Mouse (Mus musculus) limb, embryonic 11.5 days (tissue): ENCODE results near the gene Nipal4. TPM values are rescaled to one million over a fixed set of nuclear protein-coding genes. Genes with fewer than 3 reads are reported as not detected.
"Not testable (repeated sequence)": the region's sequence is repeated elsewhere in the genome, so short reads cannot be mapped to it uniquely, and the experiment has no call there.

ENCODE experiments used
- ATAC-seq: fragments of 200-750 bp; cut with Nextera tagmentation; 2 replicates; pipeline ENCODE4 v1.8.0; 2017; ENCODE audit warnings: low read depth; ENCODE audit not compliant: insufficient number of reproducible peaks, low FRiP score, low TSS enrichment
- DNase-seq: peaks from one replicate; pipeline ENCODE4 v3.0.0-alpha.2; 2015; ENCODE audit warnings: low spot score
- H3K27ac ChIP-seq: fragments of 300-500 bp; sonication (generic); replicated peaks from 2 replicates; pipeline ENCODE4 v1.5.1; 2014; ENCODE audit warnings: low read depth, mild to moderate bottlenecking, low read length
- H3K27me3 ChIP-seq: fragments of 300-500 bp; sonication (generic); 2 replicates; pipeline ENCODE4 v1.6.1; 2014; ENCODE audit warnings: mild to moderate bottlenecking, low read length, mixed read lengths; ENCODE audit not compliant: control insufficient read depth, insufficient read depth
- H3K36me3 ChIP-seq: fragments of 300-500 bp; sonication (generic); 2 replicates; pipeline ENCODE4 v1.6.1; 2014; ENCODE audit warnings: mild to moderate bottlenecking, low read length, moderate library complexity, mixed read lengths; ENCODE audit not compliant: control insufficient read depth, insufficient read depth
- H3K4me1 ChIP-seq: fragments of 300-500 bp; sonication (generic); 2 replicates; pipeline ENCODE4 v1.6.1; 2014; ENCODE audit warnings: low read length, mixed read lengths; ENCODE audit not compliant: control insufficient read depth, insufficient read depth
- H3K4me2 ChIP-seq: fragments of 300-500 bp; sonication (generic); 2 replicates; pipeline ENCODE4 v1.6.1; 2014; ENCODE audit warnings: low read depth, mild to moderate bottlenecking, moderate library complexity; ENCODE audit not compliant: severe bottlenecking
- H3K4me3 ChIP-seq: fragments of 300-500 bp; sonication (generic); 2 replicates; pipeline ENCODE4 v1.5.1; 2014; ENCODE audit warnings: low read depth, low read length
- H3K9ac ChIP-seq: fragments of 300-500 bp; sonication (generic); 2 replicates; pipeline ENCODE4 v1.6.1; 2014; ENCODE audit warnings: mild to moderate bottlenecking, low read length
- H3K9me3 ChIP-seq: fragments of 300-500 bp; sonication (generic); 2 replicates; pipeline ENCODE4 v1.6.1; 2016; ENCODE audit warnings: low read length; ENCODE audit not compliant: control insufficient read depth
- WGBS: fragments of 180-500 bp; shearing (Covaris S2); extraction: QIAGEN DNeasy Blood & Tissue Kit; methylation state at CpG from one replicate; pipeline ENCODE4 v1.1.7; 2014; 5-methylcytosine and 5-hydroxymethylcytosine counted together
- polyA plus RNA-seq: library from polyadenylated mRNA; unstranded; fragments of >200 nt; fragmentation: Nextera tagmentation; extraction: Ambion mirVana; gene quantifications from 2 replicates; pipeline ENCODE4 v1.2.1, GENCODE M21; 2014

Nipal4 gene
- polyA plus RNA-seq, 1 experiment from 2014 or later, result 0.71 TPM

GRCm38 (mm10) chr11:46202547-46202887, 36.2 kb upstream of the Nipal4 start:
- Histone ChIP-seq H3K36me3 (peaks cover 3% of the 10 kb centered on the region; the same call in 1 of the 2 replicates), H3K27ac (no peak overlapping the region), H3K4me2 (no peak overlapping the region), H3K9me3 (no peaks in the 10 kb centered on the region), H3K4me3 (no peak overlapping the region), H3K27me3 (no peaks in the 10 kb centered on the region), H3K9ac (no peak overlapping the region), H3K4me1 (peaks cover 4% of the 10 kb centered on the region)
- WGBS, result 63% methylated on average over 10 of the region's 10 CpGs
- DNase-seq (no peak), ATAC-seq (no peak)

- no peaks in the 10 kb centered on the region for H3K27me3 ChIP-seq
- no peak overlapping the region for H3K27ac ChIP-seq
- DNase-seq (peak; percentile 47), ATAC-seq (no peak)
- H3K4me1 ChIP-seq, result peaks cover 4% of the 10 kb centered on the region
- WGBS, result 43% methylated on average over 20 of the region's 20 CpGs
- no peak overlapping the region for H3K4me3 ChIP-seq
- H3K4me2 ChIP-seq, result no peak overlapping the region
- H3K9ac ChIP-seq, result no peak overlapping the region
- H3K36me3 ChIP-seq, result peaks cover 3% of the 10 kb centered on the region; the same call in 1 of the 2 replicates
- H3K9me3 ChIP-seq, result no peaks in the 10 kb centered on the region
Observed at GRCm38 (mm10) chr11:46201636-46202546, 35.6 kb upstream of the Nipal4 start.

GRCm38 (mm10) chr11:46200664-46201063, 34.4 kb upstream of the Nipal4 start:
- H3K36me3 ChIP-seq, result peaks cover 3% of the 10 kb centered on the region; the same call in 1 of the 2 replicates

GRCm38 (mm10) chr11:46194175-46194574, 27.9 kb upstream of the Nipal4 start:
- DNase-seq, result no peak

More at GRCm38 (mm10) chr11:46200664-46201063, 34.4 kb upstream of the Nipal4 start:
- Histone ChIP-seq H3K9ac (no peak overlapping the region), H3K4me3 (no peak overlapping the region), H3K4me2 (no peak overlapping the region), H3K27ac (no peak overlapping the region), H3K4me1 (peaks cover 4% of the 10 kb centered on the region), H3K27me3 (no peaks in the 10 kb centered on the region), H3K9me3 (no peaks in the 10 kb centered on the region)
- no peak for ATAC-seq
- WGBS, result 93% methylated on average over 11 of the region's 11 CpGs
- DNase-seq, result no peak

GRCm38 (mm10) chr11:46188283-46188682, 22.0 kb upstream of the Nipal4 start:
- H3K27me3 ChIP-seq, result no peaks in the 10 kb centered on the region
- no peak for ATAC-seq
- no peaks in the 10 kb centered on the region for H3K36me3 ChIP-seq
- H3K9me3 ChIP-seq, result no peaks in the 10 kb centered on the region
- 75% methylated on average over 2 of the region's 2 CpGs for WGBS
- H3K4me2 ChIP-seq, result no peak overlapping the region
- no peak for DNase-seq
- H3K4me3 ChIP-seq, result no peak overlapping the region
- no peak overlapping the region for H3K27ac ChIP-seq
- H3K9ac ChIP-seq, result no peak overlapping the region
- H3K4me1 ChIP-seq, result peaks cover 3% of the 10 kb centered on the region; the same call in 1 of the 2 replicates

More at GRCm38 (mm10) chr11:46194175-46194574, 27.9 kb upstream of the Nipal4 start:
- Histone ChIP-seq H3K9ac (no peak overlapping the region), H3K4me3 (no peak overlapping the region), H3K27ac (no peak overlapping the region), H3K4me1 (no peaks in the 10 kb centered on the region), H3K4me2 (no peak overlapping the region), H3K9me3 (no peaks in the 10 kb centered on the region), H3K27me3 (no peaks in the 10 kb centered on the region), H3K36me3 (peaks cover 3% of the 10 kb centered on the region; the same call in 1 of the 2 replicates)
- no peak for ATAC-seq
- 60% methylated on average over 4 of the region's 4 CpGs for WGBS

- Histone ChIP-seq H3K4me1 (peaks cover 3% of the 10 kb centered on the region; the same call in 1 of the 2 replicates), H3K36me3 (no peaks in the 10 kb centered on the region), H3K9me3 (no peaks in the 10 kb centered on the region), H3K9ac (no peak overlapping the region), H3K27me3 (no peaks in the 10 kb centered on the region), H3K4me2 (no peak overlapping the region), H3K4me3 (no peak overlapping the region), H3K27ac (0 out of 2 replicates have a peak overlapping the region, but pooled peaks have one; percentile 8)
- WGBS, result 12% methylated on average over 4 of the region's 4 CpGs
- no peak for ATAC-seq
- DNase-seq, result peak; percentile 37
Observed at GRCm38 (mm10) chr11:46185486-46185885, 19.2 kb upstream of the Nipal4 start.

- DNase-seq (no peak), ATAC-seq (no peak)
- 85% methylated on average over 3 of the region's 3 CpGs for WGBS
- H3K4me2 ChIP-seq, result no peak overlapping the region
- H3K9ac ChIP-seq, result no peak overlapping the region
- no peak overlapping the region for H3K4me3 ChIP-seq
- H3K36me3 ChIP-seq, result no peaks in the 10 kb centered on the region
- H3K4me1 ChIP-seq, result peaks cover 3% of the 10 kb centered on the region; the same call in 1 of the 2 replicates
- no peak overlapping the region for H3K27ac ChIP-seq
- no peaks in the 10 kb centered on the region for H3K27me3 ChIP-seq
- no peaks in the 10 kb centered on the region for H3K9me3 ChIP-seq
Observed at GRCm38 (mm10) chr11:46184946-46185345, 18.6 kb upstream of the Nipal4 start.

GRCm38 (mm10) chr11:46182031-46182430, 15.7 kb upstream of the Nipal4 start:
- WGBS, result 87% methylated on average over 1 of the region's 1 CpGs
- not testable (repeated sequence) for H3K4me1 ChIP-seq, H3K9ac ChIP-seq, H3K4me3 ChIP-seq, DNase-seq, H3K27ac ChIP-seq, H3K36me3 ChIP-seq, H3K9me3 ChIP-seq, H3K27me3 ChIP-seq, ATAC-seq, H3K4me2 ChIP-seq
